Mouse (Mus musculus): ENCODE measurements around the gene Add2. TPM values are rescaled to one million over a fixed set of nuclear protein-coding genes. Genes with fewer than 3 reads are reported as not detected.

Add2 gene
- polyA plus RNA-seq, 1 experiment, result 6.7 TPM

GRCm38 (mm10) chr6:86094202-86094838 is 65.8 kb downstream of the Add2 start:
- H3K79me3 ChIP-seq (ENCODE audit: low read depth), result no peaks in the 10 kb centered on the region
- no peak overlapping the region for H3ac ChIP-seq (ENCODE audit: control insufficient read depth, insufficient read length, low read depth)
- H3K4me3 ChIP-seq (ENCODE audit: insufficient read depth, poor library complexity, severe bottlenecking), result no peak overlapping the region
- TF ChIP-seq USF1 (IDR thresholded peaks at IDR 0.05; ENCODE audit: low read depth), result no peak
- TF ChIP-seq MAX (IDR thresholded peaks at IDR 0.05), result no peak
- TF ChIP-seq MYOG (IDR thresholded peaks at IDR 0.05; ENCODE audit: control insufficient read depth, extremely low read depth, insufficient read length), result no peak
- TF ChIP-seq CEBPB (IDR thresholded peaks at IDR 0.05; ENCODE audit: low read depth), result no peak
- TF ChIP-seq FOSL1 (IDR thresholded peaks at IDR 0.05; ENCODE audit: insufficient read depth, low read length, poor library complexity, severe bottlenecking), result no peak
- no peak for TF ChIP-seq MYOD1 (IDR thresholded peaks at IDR 0.05; ENCODE audit: control insufficient read depth, insufficient read length, low read depth)
- H3K79me2 ChIP-seq (ENCODE audit: control insufficient read depth, insufficient read depth), result no peaks in the 10 kb centered on the region
- no peaks in the 10 kb centered on the region for H3K36me3 ChIP-seq (ENCODE audit: control insufficient read depth, insufficient read depth)
- no peaks in the 10 kb centered on the region for H3K27me3 ChIP-seq (ENCODE audit: control insufficient read depth, insufficient read depth, insufficient read length)

- Histone ChIP-seq H3K36me3 (ENCODE audit: control insufficient read depth, insufficient read depth) (no peaks in the 10 kb centered on the region), H3K27me3 (ENCODE audit: control insufficient read depth, insufficient read depth, insufficient read length) (no peaks in the 10 kb centered on the region), H3K4me3 (ENCODE audit: insufficient read depth, poor library complexity, severe bottlenecking) (no peak overlapping the region), H3K79me3 (ENCODE audit: low read depth) (no peaks in the 10 kb centered on the region), H3ac (ENCODE audit: control insufficient read depth, insufficient read length, low read depth) (no peak overlapping the region), H3K79me2 (ENCODE audit: control insufficient read depth, insufficient read depth) (no peaks in the 10 kb centered on the region)
- TF ChIP-seq FOSL1 (IDR thresholded peaks at IDR 0.05; ENCODE audit: insufficient read depth, low read length, poor library complexity, severe bottlenecking) (no peak), CTCF (IDR thresholded peaks at IDR 0.05; ENCODE audit: control insufficient read depth, insufficient read depth, insufficient read length) (no peak), MYOG (IDR thresholded peaks at IDR 0.05; ENCODE audit: control insufficient read depth, extremely low read depth, insufficient read length) (no peak), USF1 (IDR thresholded peaks at IDR 0.05; ENCODE audit: low read depth) (no peak), MYOD1 (IDR thresholded peaks at IDR 0.05; ENCODE audit: control insufficient read depth, insufficient read length, low read depth) (no peak), CEBPB (IDR thresholded peaks at IDR 0.05; ENCODE audit: low read depth) (no peak), MAX (IDR thresholded peaks at IDR 0.05) (no peak)
These were observed 67.0 kb downstream of the Add2 start for GRCm38 (mm10) chr6:86095518-86095917.

GRCm38 (mm10) chr6:86096733-86097132 is 68.3 kb downstream of the Add2 start:
- no peak overlapping the region for H3K4me3 ChIP-seq (ENCODE audit: insufficient read depth, poor library complexity, severe bottlenecking)
- no peaks in the 10 kb centered on the region for H3K36me3 ChIP-seq (ENCODE audit: control insufficient read depth, insufficient read depth)
- H3K27me3 ChIP-seq (ENCODE audit: control insufficient read depth, insufficient read depth, insufficient read length), result peaks cover 8% of the 10 kb centered on the region
- no peaks in the 10 kb centered on the region for H3K79me2 ChIP-seq (ENCODE audit: control insufficient read depth, insufficient read depth)
- no peak overlapping the region for H3ac ChIP-seq (ENCODE audit: control insufficient read depth, insufficient read length, low read depth)
- TF ChIP-seq MYOG (IDR thresholded peaks at IDR 0.05; ENCODE audit: control insufficient read depth, extremely low read depth, insufficient read length), result no peak
- TF ChIP-seq USF1 (IDR thresholded peaks at IDR 0.05; ENCODE audit: low read depth), result no peak
- TF ChIP-seq CEBPB (IDR thresholded peaks at IDR 0.05; ENCODE audit: low read depth), result no peak
- H3K79me3 ChIP-seq (ENCODE audit: low read depth), result no peaks in the 10 kb centered on the region

GRCm38 (mm10) chr6:86097155-86097554 is 68.7 kb downstream of the Add2 start:
- Histone ChIP-seq H3K79me3 (ENCODE audit: low read depth) (no peaks in the 10 kb centered on the region), H3ac (ENCODE audit: control insufficient read depth, insufficient read length, low read depth) (no peak overlapping the region), H3K79me2 (ENCODE audit: control insufficient read depth, insufficient read depth) (no peaks in the 10 kb centered on the region), H3K36me3 (ENCODE audit: control insufficient read depth, insufficient read depth) (no peaks in the 10 kb centered on the region), H3K4me3 (ENCODE audit: insufficient read depth, poor library complexity, severe bottlenecking) (no peak overlapping the region), H3K27me3 (ENCODE audit: control insufficient read depth, insufficient read depth, insufficient read length) (peaks cover 12% of the 10 kb centered on the region)
- TF ChIP-seq USF1 (IDR thresholded peaks at IDR 0.05; ENCODE audit: low read depth) (no peak), CEBPB (IDR thresholded peaks at IDR 0.05; ENCODE audit: low read depth) (no peak), MAX (IDR thresholded peaks at IDR 0.05) (no peak), MYOD1 (IDR thresholded peaks at IDR 0.05; ENCODE audit: control insufficient read depth, insufficient read length, low read depth) (no peak), CTCF (IDR thresholded peaks at IDR 0.05; ENCODE audit: control insufficient read depth, insufficient read depth, insufficient read length) (no peak), FOSL1 (IDR thresholded peaks at IDR 0.05; ENCODE audit: insufficient read depth, low read length, poor library complexity, severe bottlenecking) (no peak), MYOG (IDR thresholded peaks at IDR 0.05; ENCODE audit: control insufficient read depth, extremely low read depth, insufficient read length) (no peak)

- Histone ChIP-seq H3K4me3 (ENCODE audit: insufficient read depth, poor library complexity, severe bottlenecking) (no peak overlapping the region), H3K79me2 (ENCODE audit: control insufficient read depth, insufficient read depth) (no peaks in the 10 kb centered on the region), H3K27me3 (ENCODE audit: control insufficient read depth, insufficient read depth, insufficient read length) (peaks cover 14% of the 10 kb centered on the region), H3K36me3 (ENCODE audit: control insufficient read depth, insufficient read depth) (no peaks in the 10 kb centered on the region), H3ac (ENCODE audit: control insufficient read depth, insufficient read length, low read depth) (no peak overlapping the region), H3K79me3 (ENCODE audit: low read depth) (no peaks in the 10 kb centered on the region)
- TF ChIP-seq MAX (IDR thresholded peaks at IDR 0.05) (no peak), CTCF (IDR thresholded peaks at IDR 0.05; ENCODE audit: control insufficient read depth, insufficient read depth, insufficient read length) (no peak), CEBPB (IDR thresholded peaks at IDR 0.05; ENCODE audit: low read depth) (no peak)
These were observed 70.5 kb downstream of the Add2 start for GRCm38 (mm10) chr6:86099003-86099402.

- TF ChIP-seq CEBPB (IDR thresholded peaks at IDR 0.05; ENCODE audit: low read depth) (no peak), MYOD1 (IDR thresholded peaks at IDR 0.05; ENCODE audit: control insufficient read depth, insufficient read length, low read depth) (no peak), MYOG (IDR thresholded peaks at IDR 0.05; ENCODE audit: control insufficient read depth, extremely low read depth, insufficient read length) (no peak), FOSL1 (IDR thresholded peaks at IDR 0.05; ENCODE audit: insufficient read depth, low read length, poor library complexity, severe bottlenecking) (no peak), USF1 (IDR thresholded peaks at IDR 0.05; ENCODE audit: low read depth) (no peak), CTCF (IDR thresholded peaks at IDR 0.05; ENCODE audit: control insufficient read depth, insufficient read depth, insufficient read length) (no peak), MAX (IDR thresholded peaks at IDR 0.05) (no peak)
- Histone ChIP-seq H3K79me3 (ENCODE audit: low read depth) (no peaks in the 10 kb centered on the region), H3K36me3 (ENCODE audit: control insufficient read depth, insufficient read depth) (no peaks in the 10 kb centered on the region)
These were observed 73.0 kb downstream of the Add2 start for GRCm38 (mm10) chr6:86101451-86101850.

More at GRCm38 (mm10) chr6:86101451-86101850, 73.0 kb downstream of the Add2 start:
- Histone ChIP-seq H3K79me2 (ENCODE audit: control insufficient read depth, insufficient read depth) (no peaks in the 10 kb centered on the region), H3K4me3 (ENCODE audit: insufficient read depth, poor library complexity, severe bottlenecking) (no peak overlapping the region), H3ac (ENCODE audit: control insufficient read depth, insufficient read length, low read depth) (no peak overlapping the region), H3K27me3 (ENCODE audit: control insufficient read depth, insufficient read depth, insufficient read length) (peaks cover 14% of the 10 kb centered on the region)
